Mouse (Mus musculus) kidney, adult 2 months (tissue): ENCODE results near the gene Gm28230.

Experiments used
- CTCF ChIP-seq: fragments of 200-500 bp; conservative IDR thresholded peaks from 2 replicates; pipeline ENCODE4 v1.5.1; 2011; ENCODE audit warnings: low read depth, mild to moderate bottlenecking, control low read depth, low read length, moderate library complexity, mixed read lengths; ENCODE audit not compliant: insufficient read depth, insufficient read length
- POLR2A ChIP-seq: fragments of 200-500 bp; IDR thresholded peaks from one replicate; pipeline ENCODE4 v1.6.1; 2011; ENCODE audit warnings: low read depth, low read length, control low read depth

- TF ChIP-seq CTCF (no peak), POLR2A (no peak)
Measured at GRCm38 (mm10) chr2:74728303-74728680, 1.8 kb downstream of the Gm28230 start.
